Mouse (Mus musculus) kidney, embryonic 14.5 days (tissue): ENCODE measurements around the gene Med8. TPM values are rescaled to one million over a fixed set of nuclear protein-coding genes. Genes with fewer than 3 reads are reported as not detected.

Experiments
- ATAC-seq: fragments of 200-750 bp; cut with Nextera tagmentation; 2 replicates; pipeline ENCODE4 v1.8.0; 2017; ENCODE audit warnings: moderate number of reproducible peaks, mild to moderate bottlenecking, moderate TSS enrichment, moderate library complexity; ENCODE audit not compliant: low FRiP score, low TSS enrichment
- H3K27ac ChIP-seq: fragments of 300-500 bp; sonication (generic); 2 replicates; pipeline ENCODE4 v1.5.1; 2014; ENCODE audit warnings: low read depth, mild to moderate bottlenecking, low read length, moderate library complexity, mixed read lengths
- H3K27me3 ChIP-seq: fragments of 300-500 bp; sonication (generic); 2 replicates; pipeline ENCODE4 v1.6.1; 2014; ENCODE audit warnings: mild to moderate bottlenecking, low read length; ENCODE audit not compliant: control insufficient read depth, insufficient read depth
- H3K36me3 ChIP-seq: fragments of 300-500 bp; sonication (generic); 2 replicates; pipeline ENCODE4 v1.6.1; 2014; ENCODE audit warnings: low read length, mixed read lengths; ENCODE audit not compliant: control insufficient read depth, insufficient read depth
- H3K4me1 ChIP-seq: fragments of 300-500 bp; sonication (generic); 2 replicates; pipeline ENCODE4 v1.6.1; 2014; ENCODE audit warnings: low read length, mixed read lengths; ENCODE audit not compliant: control insufficient read depth, insufficient read depth
- H3K4me2 ChIP-seq: fragments of 300-500 bp; sonication (generic); replicated peaks from 2 replicates; pipeline ENCODE4 v1.6.1; 2014; ENCODE audit warnings: low read depth, mild to moderate bottlenecking, low read length
- H3K4me3 ChIP-seq: fragments of 300-500 bp; sonication (generic); 2 replicates; pipeline ENCODE4 v1.5.1; 2014; ENCODE audit warnings: mild to moderate bottlenecking, low read length
- H3K9ac ChIP-seq: fragments of 300-500 bp; sonication (generic); 2 replicates; pipeline ENCODE4 v1.6.1; 2014; ENCODE audit warnings: low read depth, mild to moderate bottlenecking, low read length, moderate library complexity
- H3K9me3 ChIP-seq: fragments of 300-500 bp; sonication (generic); 2 replicates; pipeline ENCODE4 v1.6.1; 2016; ENCODE audit warnings: low read length; ENCODE audit not compliant: control insufficient read depth
- WGBS: fragments of 180-500 bp; shearing (Covaris S2); extraction: QIAGEN DNeasy Blood & Tissue Kit; methylation state at CpG from one replicate; pipeline ENCODE4 v1.1.7; 2014; 5-methylcytosine and 5-hydroxymethylcytosine counted together
- polyA plus RNA-seq: library from polyadenylated mRNA; unstranded; fragments of >200 nt; fragmentation: Nextera tagmentation; extraction: Ambion mirVana; gene quantifications from 2 replicates; pipeline ENCODE4 v1.2.1, GENCODE M21; 2014

Med8 gene
- 103 TPM in 2 replicates for polyA plus RNA-seq

DNA sequence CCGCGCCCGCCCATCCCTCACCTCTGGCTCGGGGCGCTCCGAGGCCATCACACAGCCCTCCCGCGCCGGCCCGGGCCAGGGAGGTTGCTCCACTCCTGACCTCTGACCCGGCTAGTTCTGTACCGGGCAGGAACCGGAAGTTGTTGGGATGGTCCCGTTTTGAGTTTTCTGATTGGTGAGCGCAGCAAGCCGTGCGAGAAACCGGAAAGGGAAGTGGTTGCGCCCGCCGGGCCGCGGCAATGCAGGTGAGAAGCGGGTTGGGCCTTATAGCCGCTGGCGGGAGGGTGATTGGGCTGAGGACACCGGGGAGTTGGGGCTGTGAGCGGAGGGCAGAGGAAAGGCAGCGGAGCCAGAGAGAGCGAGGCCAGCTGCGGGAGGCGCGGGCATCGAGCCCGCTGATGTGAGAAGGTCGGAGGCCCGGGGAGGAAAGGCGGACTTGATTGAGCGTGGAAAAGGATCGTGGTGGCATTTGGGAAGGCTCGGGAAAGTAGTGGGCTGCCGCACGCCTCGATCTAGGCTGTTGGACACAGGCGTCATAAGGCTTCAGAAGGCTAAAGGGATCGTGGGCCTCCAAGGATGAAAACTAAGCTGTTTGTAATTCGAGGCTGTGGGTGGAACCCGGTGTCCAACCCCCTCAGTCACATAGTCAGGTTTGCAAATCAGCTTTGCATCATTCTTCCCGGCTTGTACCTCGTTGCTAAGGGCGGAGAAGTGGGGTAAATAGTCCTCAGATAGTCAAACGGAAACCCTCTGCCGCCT lies at the start of gene Med8, which contains the start of gene Szt2:
Med8 (plus strand) TSS at position 196 of the 759 bp plus-strand sequence.
Szt2 (minus strand) TSS at position 132 of the 759 bp plus-strand sequence.
- Histone ChIP-seq H3K27ac (peak within 1 kb of the TSS; percentile 52; the same call in 1 of the 2 replicates), H3K9ac (peak within 1 kb of the TSS; percentile 60), H3K4me2 (peak within 1 kb of the TSS; percentile 77), H3K4me1 (peaks cover 7% of the 10 kb centered on the region; the same call in 1 of the 2 replicates), H3K36me3 (peaks cover 35% of the 10 kb centered on the region), H3K9me3 (no peaks in the 10 kb centered on the region), H3K27me3 (no peaks in the 10 kb centered on the region), H3K4me3 (peak within 1 kb of the TSS; percentile 74)
- peak; percentile 96 for ATAC-seq
- under 1% methylated on average over 53 of the region's 53 CpGs for WGBS

DNA sequence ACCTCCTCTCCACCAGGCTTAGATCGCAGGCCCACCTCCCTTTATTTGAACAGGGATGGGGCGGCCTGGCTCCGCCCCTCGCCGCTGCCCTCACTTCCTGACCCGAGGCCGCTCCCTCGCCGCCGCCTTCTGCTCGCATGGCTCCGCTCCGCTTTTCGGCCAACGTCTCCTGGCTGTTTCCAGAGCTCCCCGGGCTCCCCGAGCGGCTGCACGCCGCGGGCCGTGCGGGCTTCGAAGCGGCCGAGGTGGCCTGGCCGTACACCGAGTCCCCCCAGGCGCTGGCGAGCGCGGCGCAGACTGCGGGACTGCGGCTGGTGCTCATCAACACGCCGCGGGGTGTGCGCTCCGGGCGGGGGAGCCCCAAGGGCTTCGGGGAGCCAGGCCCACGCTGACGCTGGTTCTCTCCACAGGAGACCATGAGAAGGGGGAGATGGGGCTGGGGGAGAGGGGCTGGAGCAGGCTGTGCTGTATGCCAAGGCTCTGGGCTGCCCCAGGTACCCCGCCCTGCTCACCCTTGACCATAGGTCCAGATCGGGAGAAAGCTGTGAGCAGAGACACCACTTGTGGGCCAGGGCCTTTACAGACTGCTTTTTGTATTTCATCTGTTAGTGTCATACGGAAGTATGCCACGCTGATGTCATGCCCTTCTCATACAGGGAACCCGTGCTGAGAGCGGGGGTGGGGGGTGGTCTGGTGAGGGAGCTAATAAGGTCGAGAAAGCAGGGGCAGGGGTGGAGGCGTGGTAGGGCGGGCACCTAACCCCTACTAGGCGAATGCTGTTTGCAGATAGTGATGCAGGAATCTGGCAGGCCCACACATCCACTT lies 49.0 kb upstream of the Med8 start:
- Histone ChIP-seq H3K27ac (peak overlapping the region; percentile 39; the same call in 1 of the 2 replicates), H3K27me3 (no peaks in the 10 kb centered on the region), H3K4me2 (peak overlapping the region; percentile 95), H3K9me3 (no peaks in the 10 kb centered on the region; the same call in 1 of the 2 replicates), H3K4me3 (peak overlapping the region; percentile 62), H3K4me1 (peaks cover 8% of the 10 kb centered on the region; the same call in 1 of the 2 replicates), H3K9ac (peak overlapping the region; percentile 79), H3K36me3 (peaks cover 31% of the 10 kb centered on the region; the same call in 1 of the 2 replicates)
- ATAC-seq: peak; percentile 84
- WGBS: under 1% methylated on average over 54 of the region's 54 CpGs

DNA sequence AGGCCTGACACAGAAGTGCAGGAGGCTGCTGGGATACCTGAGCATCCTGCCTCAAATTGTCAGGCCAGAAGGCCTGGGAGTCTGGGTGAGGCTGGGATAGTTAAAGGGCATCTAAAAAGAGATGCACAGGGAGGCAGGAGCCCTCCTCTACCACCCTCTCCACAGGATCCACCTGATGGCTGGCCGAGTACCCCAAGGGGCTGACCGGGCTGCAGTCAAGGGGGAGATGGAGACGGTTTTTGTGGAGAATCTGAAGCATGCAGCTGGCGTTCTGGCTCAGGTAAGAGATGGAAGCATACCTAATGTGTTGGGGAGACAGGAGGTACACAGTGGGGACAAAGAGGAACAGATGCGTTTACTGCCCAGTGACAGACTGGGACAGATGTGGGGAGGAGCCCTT lies 47.7 kb upstream of the Med8 start:
- WGBS: 92% methylated on average over 5 of the region's 5 CpGs
- Histone ChIP-seq H3K9me3 (no peaks in the 10 kb centered on the region), H3K27ac (no peak overlapping the region), H3K27me3 (no peaks in the 10 kb centered on the region), H3K9ac (no peak overlapping the region), H3K4me2 (no peak overlapping the region), H3K4me3 (no peak overlapping the region), H3K36me3 (peaks cover 41% of the 10 kb centered on the region), H3K4me1 (peaks cover 8% of the 10 kb centered on the region; the same call in 1 of the 2 replicates)
- ATAC-seq: no peak

DNA sequence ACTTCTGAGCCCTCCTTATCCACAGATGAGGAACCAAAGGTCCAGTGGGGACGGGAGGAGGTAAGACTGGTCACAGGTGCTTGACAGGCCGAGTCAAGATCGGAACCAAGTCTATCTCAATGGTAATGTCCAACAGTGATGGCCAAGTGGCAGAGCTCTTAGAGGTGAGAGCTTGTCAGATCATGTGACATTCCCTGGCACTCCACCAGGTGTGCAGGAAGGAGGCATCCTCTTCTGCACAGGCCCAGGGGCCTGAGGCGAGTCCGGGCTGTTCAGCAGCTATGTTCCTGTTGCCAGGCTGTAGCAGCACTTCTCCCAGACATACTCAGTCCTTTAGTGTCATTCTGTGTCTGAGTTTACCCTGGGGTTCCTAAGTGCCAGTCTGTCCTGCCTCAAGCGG lies 46.3 kb upstream of the Med8 start:
- Histone ChIP-seq H3K36me3 (peaks cover 41% of the 10 kb centered on the region), H3K9me3 (no peaks in the 10 kb centered on the region), H3K27ac (no peak overlapping the region), H3K9ac (no peak overlapping the region), H3K4me2 (no peak overlapping the region), H3K4me1 (peaks cover 8% of the 10 kb centered on the region; the same call in 1 of the 2 replicates), H3K27me3 (no peaks in the 10 kb centered on the region), H3K4me3 (no peak overlapping the region)
- WGBS: 96% methylated on average over 6 of the region's 6 CpGs
- ATAC-seq: no peak

DNA sequence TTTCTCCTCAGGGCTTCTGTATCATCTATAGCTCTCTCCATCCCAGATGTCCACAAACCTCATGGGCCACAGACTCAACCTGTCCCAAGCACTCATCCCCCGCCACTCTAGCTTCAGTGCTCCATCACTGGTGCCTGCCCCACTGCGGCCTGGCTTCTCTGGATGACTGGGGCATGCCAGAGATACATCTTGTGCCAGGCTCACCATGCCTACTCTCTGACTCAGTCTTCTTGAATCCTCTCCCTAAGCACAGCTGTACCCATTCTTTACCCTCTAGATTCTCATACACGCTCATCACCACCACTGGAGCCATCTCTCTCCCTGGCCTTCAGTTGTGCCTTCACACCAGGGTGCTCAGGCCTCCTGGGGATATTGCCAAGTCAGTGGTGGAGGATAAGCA lies 45.2 kb upstream of the Med8 start:
- peaks cover 49% of the 10 kb centered on the region for H3K36me3 ChIP-seq
- H3K4me2 ChIP-seq: no peak overlapping the region
- no peak overlapping the region for H3K4me3 ChIP-seq
- H3K27ac ChIP-seq: no peak overlapping the region
- WGBS: 93% methylated on average over 3 of the region's 3 CpGs
- H3K27me3 ChIP-seq: no peaks in the 10 kb centered on the region
- ATAC-seq: no peak
- peaks cover 8% of the 10 kb centered on the region; the same call in 1 of the 2 replicates for H3K4me1 ChIP-seq
- H3K9ac ChIP-seq: no peak overlapping the region
- H3K9me3 ChIP-seq: no peaks in the 10 kb centered on the region

DNA sequence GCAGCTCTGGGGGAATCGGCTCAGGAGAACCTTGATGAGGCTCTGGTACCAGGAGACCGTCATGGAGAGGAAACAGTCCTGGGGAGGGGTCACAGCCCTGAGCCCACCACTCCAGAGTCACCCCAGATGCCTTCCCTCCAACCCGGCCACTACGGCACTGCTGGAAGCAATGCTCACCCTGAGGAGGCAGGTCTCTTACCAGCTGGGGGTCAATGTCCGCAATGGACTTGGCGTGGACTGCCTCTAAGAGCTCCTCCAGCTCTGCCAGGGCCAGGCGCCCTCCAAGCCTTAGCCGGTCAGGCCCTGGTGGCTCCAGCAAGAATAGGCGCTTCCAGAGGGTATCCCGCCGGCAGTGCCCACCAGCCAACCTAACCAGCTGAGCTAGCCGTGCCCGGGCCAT lies 44.5 kb upstream of the Med8 start:
- H3K4me2 ChIP-seq: no peak overlapping the region
- H3K27ac ChIP-seq: no peak overlapping the region
- WGBS: 94% methylated on average over 13 of the region's 13 CpGs
- ATAC-seq: no peak
- peaks cover 8% of the 10 kb centered on the region; the same call in 1 of the 2 replicates for H3K4me1 ChIP-seq
- H3K4me3 ChIP-seq: no peak overlapping the region
- H3K9ac ChIP-seq: no peak overlapping the region
- no peaks in the 10 kb centered on the region for H3K9me3 ChIP-seq
- peaks cover 55% of the 10 kb centered on the region for H3K36me3 ChIP-seq
- H3K27me3 ChIP-seq: no peaks in the 10 kb centered on the region

DNA sequence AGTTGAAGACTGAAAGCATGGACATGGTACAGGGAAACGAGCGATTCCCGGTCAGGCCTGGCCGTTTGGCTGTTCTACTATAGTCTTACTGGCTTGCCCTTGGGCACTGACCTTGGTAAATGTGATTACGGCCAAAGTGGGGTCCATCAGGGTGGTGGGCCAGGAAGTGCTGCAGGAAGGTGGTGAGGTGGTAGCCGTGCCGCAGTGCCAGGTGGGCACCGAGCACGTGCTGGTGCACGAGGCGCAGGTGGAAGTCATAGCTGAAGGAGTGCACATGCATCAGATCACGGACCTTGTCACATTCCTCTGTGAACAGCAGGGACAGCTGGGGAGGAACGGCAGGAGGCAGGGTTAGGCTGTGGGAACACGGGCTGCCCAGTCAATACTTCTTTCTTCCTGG lies 43.1 kb upstream of the Med8 start:
- H3K9me3 ChIP-seq: no peaks in the 10 kb centered on the region
- ATAC-seq: no peak
- no peaks in the 10 kb centered on the region for H3K27me3 ChIP-seq
- no peak overlapping the region for H3K27ac ChIP-seq
- H3K36me3 ChIP-seq: peaks cover 63% of the 10 kb centered on the region
- no peaks in the 10 kb centered on the region for H3K4me1 ChIP-seq
- 89% methylated on average over 14 of the region's 14 CpGs for WGBS
- no peak overlapping the region for H3K9ac ChIP-seq
- no peak overlapping the region for H3K4me2 ChIP-seq
- H3K4me3 ChIP-seq: no peak overlapping the region

DNA sequence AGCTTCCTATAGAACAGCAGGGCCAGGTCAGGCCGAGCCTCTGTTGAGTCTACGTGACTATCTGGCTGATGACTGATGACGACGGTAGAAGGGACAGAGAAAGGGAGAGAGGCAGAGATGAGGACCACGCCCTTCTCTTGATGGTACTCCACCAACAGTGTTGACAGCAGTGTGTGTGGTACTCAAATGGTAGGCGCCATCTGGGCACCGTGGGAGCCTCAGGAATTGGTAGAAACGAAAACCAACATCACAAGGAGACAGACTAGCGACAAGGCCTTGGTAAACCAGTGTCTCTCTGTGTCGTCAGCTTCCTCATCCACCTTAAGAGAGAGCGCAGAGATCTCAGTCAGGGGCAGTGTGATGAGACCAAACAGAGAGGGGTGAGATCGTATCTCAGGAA lies 41.6 kb upstream of the Med8 start:
- 89% methylated on average over 12 of the region's 12 CpGs for WGBS
- Histone ChIP-seq H3K27me3 (no peaks in the 10 kb centered on the region), H3K9ac (no peak overlapping the region), H3K4me2 (no peak overlapping the region), H3K27ac (no peak overlapping the region), H3K4me1 (no peaks in the 10 kb centered on the region), H3K9me3 (no peaks in the 10 kb centered on the region), H3K4me3 (no peak overlapping the region), H3K36me3 (peaks cover 71% of the 10 kb centered on the region)
- no peak for ATAC-seq
